Mouse (Mus musculus) granulocyte monocyte progenitor cell, adult 5-6 weeks (primary cell): ENCODE measurements at regions not wholly inside any gene's neighbourhood (a gene's known extent, or its start where the extent isn't known, plus 50 kb on each side); places are given as distances from the start of the nearest gene placed in this dataset.

Experiments
- ATAC-seq: replicated peaks from 2 replicates; pipeline ENCODE4 v1.8.0; 2016; ENCODE audit warnings: mild to moderate bottlenecking, moderate TSS enrichment, inconsistent platforms; ENCODE audit not compliant: poor library complexity, severe bottlenecking

- ATAC-seq = no peak
Observed at GRCm38 (mm10) chr11:63793732-63794503, 128.2 kb downstream of the Hs3st3b1 start.

GRCm38 (mm10) chr11:63812146-63812545 is 109.9 kb downstream of the Hs3st3b1 start:
- ATAC-seq = no peak

- ATAC-seq = no peak
Observed at GRCm38 (mm10) chr11:63822847-63823246, 99.2 kb downstream of the Hs3st3b1 start.

- ATAC-seq = peak; percentile 27; the same call in 1 of the 2 replicates
Observed at GRCm38 (mm10) chr11:63827271-63827762, 94.8 kb downstream of the Hs3st3b1 start.

GRCm38 (mm10) chr11:63833480-63833879 is 88.6 kb downstream of the Hs3st3b1 start:
- no peak for ATAC-seq

GRCm38 (mm10) chr11:63834140-63834539 is 88.0 kb downstream of the Hs3st3b1 start:
- ATAC-seq = no peak

GRCm38 (mm10) chr11:63834631-63835030 is 87.5 kb downstream of the Hs3st3b1 start:
- ATAC-seq = no peak
